Mouse (Mus musculus): ENCODE data around the gene Kcnh4.

DNA sequence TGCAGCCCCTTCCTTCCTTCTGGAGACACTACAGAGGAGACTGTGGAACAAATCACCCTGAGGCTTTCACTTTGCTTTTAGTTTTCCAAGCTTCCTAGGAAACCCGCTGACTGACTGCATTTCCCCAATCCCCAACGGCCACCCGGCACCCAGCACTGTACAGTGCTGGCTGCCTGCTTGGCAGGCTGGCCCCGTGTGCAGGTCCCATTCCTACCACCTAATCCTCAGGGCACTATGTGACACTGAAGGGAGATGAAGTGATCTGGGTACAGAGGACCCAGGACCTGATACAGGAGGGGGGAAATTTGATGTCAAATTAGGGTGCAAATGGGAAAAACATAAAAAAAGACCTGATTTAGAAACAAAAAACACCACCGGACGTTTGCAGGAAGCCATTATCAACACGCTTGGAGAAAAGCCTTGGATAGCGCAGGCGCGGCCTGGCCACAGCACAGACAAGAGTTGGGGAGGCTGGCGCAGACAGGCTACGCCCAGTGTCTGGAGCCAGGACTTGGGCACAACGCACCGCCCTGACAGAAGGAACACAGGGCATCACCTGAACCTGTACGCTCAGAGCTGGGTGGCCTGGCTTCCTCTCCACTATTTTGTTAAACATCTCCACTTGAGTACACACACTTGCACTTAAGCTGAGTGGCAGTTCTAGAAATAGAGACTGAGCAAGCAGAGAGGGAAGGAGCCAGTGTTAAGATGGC lies 22.2 kb upstream of the Kcnh4 start:
- TF ChIP-seq POLR2A (IDR thresholded peaks at IDR 0.05; ENCODE audit: insufficient read length, low read depth) (no peak), POLR2AphosphoS2 (IDR thresholded peaks at IDR 0.05; ENCODE audit: insufficient read length, low read depth) (no peak), E2F4 (IDR thresholded peaks at IDR 0.05; ENCODE audit: insufficient read depth) (no peak), TCF12 (IDR thresholded peaks at IDR 0.05; ENCODE audit: insufficient read depth, poor library complexity, severe bottlenecking) (no peak), MAX (IDR thresholded peaks at IDR 0.05; ENCODE audit: low read depth) (no peak), REST (IDR thresholded peaks at IDR 0.05; ENCODE audit: insufficient read depth, insufficient read length) (no peak), USF1 (IDR thresholded peaks at IDR 0.05; ENCODE audit: low read depth) (no peak)

Data from myocyte (in vitro differentiated cells).